Mouse (Mus musculus) adrenal gland, adult 18-20 months (tissue): ENCODE data around the gene Hspb11. TPM values are rescaled to one million over a fixed set of nuclear protein-coding genes. Genes with fewer than 3 reads are reported as not detected.

Experiments used
- DNase-seq, 2 experiments: peaks; one replicate each; pipeline ENCODE4 v3.0.0; 2021 to 2022; ENCODE audit warnings: low spot score in 2 of 2
- long read RNA-seq, 2 experiments: library from polyadenylated mRNA; stranded (forward); transcript quantifications; one replicate each; pipeline ENCODE4 v2.0.0; 2021
- total RNA-seq, 2 experiments: library from RNA; stranded (reverse); gene quantifications; 1 replicate in 1 of 2; 2 replicates in 1 of 2; pipeline ENCODE4 v1.2.3; 2021

The Hspb11 gene
- total RNA-seq = 10 to 100 TPM; 17.3 to 20.3 TPM
- long read RNA-seq, experiment 1, partial matches to known transcripts = 1 of 8 reads
- long read RNA-seq, experiment 1, other reads (novel, unspliced or antisense) = 0 of 8 reads
- long read RNA-seq, experiment 2, transcript Hspb11-201 (6 exons, 608 nt) = major isoform, 12 of 25 reads
- long read RNA-seq, experiment 2, transcript Hspb11-202 (6 exons, 607 nt) = minor isoform, 9 of 25 reads
- long read RNA-seq, experiment 2, partial matches to known transcripts = 1 of 25 reads
- long read RNA-seq, experiment 2, other reads (novel, unspliced or antisense) = 3 of 25 reads

- DNase-seq = peak; percentile 90 to 94
Observed at GRCm38 (mm10) chr4:107253125-107254091, at the start of gene Hspb11, which contains the start of gene Lrrc42. Gene Hspb11 (plus strand): TSS chr4:107253593. Gene Lrrc42 (minus strand): TSS chr4:107253532.

GRCm38 (mm10) chr4:107207016-107207415, 46.4 kb upstream of the Hspb11 start:
- no peak for DNase-seq

- DNase-seq = no peak
Observed at GRCm38 (mm10) chr4:107208880-107209279, 44.5 kb upstream of the Hspb11 start, which contains the start of gene Ldlrad1. Gene Ldlrad1 (plus strand): TSS chr4:107209180.

GRCm38 (mm10) chr4:107210483-107211097, 42.8 kb upstream of the Hspb11 start:
- no peak for DNase-seq

- DNase-seq = no peak
Observed at GRCm38 (mm10) chr4:107211465-107211864, 41.9 kb upstream of the Hspb11 start.

GRCm38 (mm10) chr4:107211936-107212335, 41.5 kb upstream of the Hspb11 start:
- DNase-seq = no peak

GRCm38 (mm10) chr4:107213279-107214011, 39.9 kb upstream of the Hspb11 start:
- DNase-seq = no peak

- DNase-seq = no peak
Observed at GRCm38 (mm10) chr4:107217574-107217973, 35.8 kb upstream of the Hspb11 start.

- no peak for DNase-seq
Observed at GRCm38 (mm10) chr4:107221524-107221923, 31.9 kb upstream of the Hspb11 start.

GRCm38 (mm10) chr4:107223225-107224204, 29.9 kb upstream of the Hspb11 start:
- no peak for DNase-seq

- no peak for DNase-seq
Observed at GRCm38 (mm10) chr4:107226313-107226712, 27.1 kb upstream of the Hspb11 start.

GRCm38 (mm10) chr4:107232219-107232618, 21.2 kb upstream of the Hspb11 start:
- no peak for DNase-seq

GRCm38 (mm10) chr4:107238253-107238652, 15.1 kb upstream of the Hspb11 start:
- no peak for DNase-seq

GRCm38 (mm10) chr4:107240196-107240595, 13.2 kb upstream of the Hspb11 start:
- DNase-seq = no peak

GRCm38 (mm10) chr4:107243365-107244333, 9.7 kb upstream of the Hspb11 start:
- DNase-seq = no peak

GRCm38 (mm10) chr4:107245368-107245767, 8.0 kb upstream of the Hspb11 start:
- DNase-seq = no peak

- no peak for DNase-seq
Observed at GRCm38 (mm10) chr4:107246040-107246439, 7.4 kb upstream of the Hspb11 start.

GRCm38 (mm10) chr4:107247110-107247509, 6.3 kb upstream of the Hspb11 start:
- DNase-seq = no peak
